Mouse (Mus musculus) C2C12 (cell line): ENCODE measurements at regions not wholly inside any gene's neighbourhood (a gene's known extent, or its start where the extent isn't known, plus 50 kb on each side); places are given as distances from the start of the nearest gene placed in this dataset.

Experiments used
- H3K27me3 ChIP-seq: one replicate; pipeline ENCODE4 v1.6.1; 2011; ENCODE audit not compliant: control insufficient read depth, insufficient read depth, insufficient read length
- H3K36me3 ChIP-seq: one replicate; pipeline ENCODE4 v1.6.1; 2011; ENCODE audit not compliant: control insufficient read depth, insufficient read depth
- H3K4me3 ChIP-seq: one replicate; pipeline ENCODE4 v1.5.1; 2011; ENCODE audit warnings: mild to moderate bottlenecking, control low read depth; ENCODE audit not compliant: poor library complexity, insufficient read depth, severe bottlenecking
- H3K79me2 ChIP-seq: one replicate; pipeline ENCODE4 v1.6.1; 2011; ENCODE audit not compliant: control insufficient read depth, insufficient read depth
- H3K79me3 ChIP-seq: one replicate; pipeline ENCODE4 v1.6.1; 2011; ENCODE audit warnings: low read depth, control low read depth
- H3ac ChIP-seq: one replicate; pipeline ENCODE3; 2011; ENCODE audit warnings: low read depth; ENCODE audit not compliant: control insufficient read depth, insufficient read length
- CEBPB ChIP-seq: IDR thresholded peaks from one replicate; pipeline ENCODE4 v1.6.1; 2011; ENCODE audit warnings: low read depth, mild to moderate bottlenecking, control low read depth, moderate library complexity
- CTCF ChIP-seq: IDR thresholded peaks from one replicate; pipeline ENCODE4 v1.5.1; 2011; ENCODE audit not compliant: control insufficient read depth, insufficient read depth, insufficient read length
- FOSL1 ChIP-seq: IDR thresholded peaks from one replicate; pipeline ENCODE4 v1.8.0; 2011; ENCODE audit warnings: mild to moderate bottlenecking, low read length; ENCODE audit not compliant: poor library complexity, insufficient read depth, severe bottlenecking
- MAX ChIP-seq: IDR thresholded peaks from one replicate; pipeline ENCODE4 v1.6.1; 2011; ENCODE audit warnings: mild to moderate bottlenecking, control low read depth
- MYOD1 ChIP-seq: IDR thresholded peaks from one replicate; pipeline ENCODE4 v1.6.1; 2011; ENCODE audit warnings: low read depth; ENCODE audit not compliant: control insufficient read depth, insufficient read length
- MYOG ChIP-seq: IDR thresholded peaks from one replicate; pipeline ENCODE4 v1.6.1; 2011; ENCODE audit not compliant: control insufficient read depth, insufficient read length; ENCODE audit errors: extremely low read depth
- USF1 ChIP-seq: IDR thresholded peaks from one replicate; pipeline ENCODE4 v1.6.1; 2011; ENCODE audit warnings: low read depth, mild to moderate bottlenecking, control low read depth, moderate library complexity

DNA sequence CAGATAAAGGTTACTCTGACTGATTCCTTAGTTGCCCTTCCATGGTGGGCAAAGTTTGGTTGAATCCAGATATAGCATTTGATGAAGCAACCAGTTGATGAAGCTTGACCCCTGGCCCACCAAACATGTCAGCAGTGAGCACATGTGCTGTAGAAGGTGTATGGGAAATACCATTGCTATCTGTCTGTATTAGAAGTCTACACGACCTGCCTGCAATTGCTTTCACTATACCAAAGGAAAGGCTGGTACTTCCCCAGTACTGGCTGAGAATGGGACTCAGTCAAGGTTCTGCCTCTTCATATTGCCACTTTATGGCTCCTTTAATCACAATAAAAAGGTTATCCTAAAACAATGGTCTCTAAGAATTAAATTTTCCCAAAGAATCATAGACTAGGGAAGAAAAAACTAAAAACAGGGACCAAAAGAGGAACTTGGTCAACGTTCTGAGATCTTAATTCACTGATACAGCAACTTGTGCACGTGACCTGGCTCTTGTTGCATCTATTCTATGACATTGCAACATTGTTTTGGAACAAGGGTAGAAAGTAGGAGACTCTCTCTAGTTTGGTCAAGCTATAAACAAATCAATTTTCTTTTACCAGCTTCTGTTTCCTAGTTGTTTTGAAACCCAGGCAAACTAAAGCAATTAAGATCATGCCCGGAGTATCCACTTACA is 284.0 kb downstream of the Rapgef2 start:
- Histone ChIP-seq H3K79me2 (no peaks in the 10 kb centered on the region), H3K27me3 (no peaks in the 10 kb centered on the region), H3K4me3 (no peak overlapping the region), H3K36me3 (no peaks in the 10 kb centered on the region), H3ac (no peak overlapping the region), H3K79me3 (no peaks in the 10 kb centered on the region)
- TF ChIP-seq MYOG (no peak), CEBPB (no peak), CTCF (no peak), MYOD1 (no peak), USF1 (no peak)

DNA sequence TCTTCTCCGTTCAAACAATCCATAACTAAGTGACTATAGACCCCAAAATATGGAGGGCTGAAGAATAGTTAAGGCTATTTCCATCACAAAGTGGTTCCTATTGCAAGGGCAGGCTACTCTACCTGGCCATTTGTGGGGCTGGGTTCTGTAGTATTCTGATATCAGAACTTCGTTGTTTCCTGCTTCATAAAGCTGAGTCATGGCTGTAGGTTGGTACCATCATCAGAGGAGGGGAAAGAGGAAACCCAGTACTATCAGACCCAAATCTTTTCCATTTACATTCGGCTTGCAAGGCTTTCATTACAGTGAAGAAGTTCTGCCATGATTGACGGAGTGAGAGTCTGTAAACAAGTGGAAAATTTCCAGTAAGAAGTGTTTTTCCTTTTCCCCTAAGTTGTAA is 284.6 kb downstream of the Rapgef2 start:
- Histone ChIP-seq H3K4me3 (no peak overlapping the region), H3ac (no peak overlapping the region), H3K36me3 (no peaks in the 10 kb centered on the region), H3K79me2 (no peaks in the 10 kb centered on the region), H3K79me3 (no peaks in the 10 kb centered on the region), H3K27me3 (no peaks in the 10 kb centered on the region)
- no peak for TF ChIP-seq USF1
- no peak for TF ChIP-seq MYOG
- no peak for TF ChIP-seq MAX
- TF ChIP-seq MYOD1: no peak
- no peak for TF ChIP-seq CTCF
- TF ChIP-seq FOSL1: no peak
- no peak for TF ChIP-seq CEBPB

DNA sequence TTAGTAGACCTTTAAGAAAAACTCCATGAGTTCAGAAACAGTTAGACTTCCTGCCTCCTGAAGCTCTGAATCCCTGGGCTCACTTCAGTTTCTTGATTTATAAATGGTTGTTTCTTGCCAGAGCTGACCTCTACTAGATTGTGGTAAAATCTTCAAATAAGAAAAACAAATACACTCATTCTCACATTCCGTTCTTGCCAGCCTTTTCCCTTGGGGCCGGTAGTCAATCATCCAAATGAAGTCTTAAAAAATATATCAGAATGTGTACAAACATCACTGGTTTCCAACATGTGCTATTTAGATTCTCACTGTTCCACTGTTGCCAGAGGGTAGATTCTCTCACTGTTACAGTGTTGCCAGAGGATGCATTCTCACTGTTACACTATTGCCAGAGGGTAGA is 286.0 kb downstream of the Rapgef2 start:
- no peaks in the 10 kb centered on the region for H3K79me3 ChIP-seq
- no peak overlapping the region for H3K4me3 ChIP-seq
- no peaks in the 10 kb centered on the region for H3K27me3 ChIP-seq
- H3ac ChIP-seq: no peak overlapping the region
- H3K79me2 ChIP-seq: no peaks in the 10 kb centered on the region
- H3K36me3 ChIP-seq: no peaks in the 10 kb centered on the region
- TF ChIP-seq MYOG: no peak
- no peak for TF ChIP-seq FOSL1
- TF ChIP-seq USF1: no peak
- TF ChIP-seq MYOD1: no peak
- no peak for TF ChIP-seq MAX
- TF ChIP-seq CEBPB: no peak
- TF ChIP-seq CTCF: no peak

DNA sequence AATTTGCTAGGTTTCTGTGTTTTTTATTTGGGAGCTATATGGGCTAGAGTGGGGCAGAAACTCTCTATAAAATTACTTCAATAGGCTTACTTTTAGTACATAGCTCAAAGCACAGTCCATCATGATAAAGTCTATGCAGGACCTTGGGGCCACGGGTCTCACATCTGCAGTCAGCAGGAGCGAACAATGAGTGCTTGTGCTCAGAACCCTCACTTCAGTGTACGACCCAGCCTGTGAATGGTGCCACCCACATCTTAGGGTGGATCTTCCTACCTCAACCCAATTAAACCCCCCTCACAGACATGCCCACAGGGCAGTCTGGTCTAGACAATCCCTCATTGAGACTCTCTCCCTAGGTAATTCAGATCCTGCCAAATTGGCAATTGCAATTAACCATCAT is 286.5 kb downstream of the Rapgef2 start:
- no peaks in the 10 kb centered on the region for H3K36me3 ChIP-seq
- no peak for TF ChIP-seq MAX
- no peak for TF ChIP-seq USF1
- no peak for TF ChIP-seq CTCF
- TF ChIP-seq MYOD1: no peak
- no peak for TF ChIP-seq FOSL1
- H3K79me2 ChIP-seq: no peaks in the 10 kb centered on the region
- H3K79me3 ChIP-seq: no peaks in the 10 kb centered on the region
- H3K27me3 ChIP-seq: no peaks in the 10 kb centered on the region
- H3K4me3 ChIP-seq: no peak overlapping the region
- no peak overlapping the region for H3ac ChIP-seq

DNA sequence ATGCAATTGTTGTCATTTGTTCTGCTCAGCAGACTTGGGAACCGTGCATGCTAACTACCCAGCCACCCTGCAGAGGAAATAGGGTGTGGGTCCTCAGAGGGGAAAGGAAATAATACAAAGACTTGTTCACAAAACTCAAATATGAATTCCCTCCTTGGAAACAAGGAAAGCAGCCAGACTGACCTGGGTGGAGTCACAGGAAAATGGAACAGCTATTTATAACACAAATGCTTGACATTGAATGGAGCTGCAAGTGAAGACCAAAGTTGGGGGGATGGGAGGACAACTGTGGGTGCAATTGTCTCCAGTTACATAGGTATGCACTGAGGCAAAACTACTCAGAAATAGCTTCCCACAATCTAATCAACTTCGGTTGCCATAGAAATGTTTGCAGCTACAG is 298.2 kb downstream of the Rapgef2 start:
- TF ChIP-seq FOSL1 (no peak), MYOD1 (no peak), CTCF (no peak), MAX (no peak), CEBPB (no peak), MYOG (no peak), USF1 (no peak)
- Histone ChIP-seq H3K79me2 (no peaks in the 10 kb centered on the region), H3K36me3 (no peaks in the 10 kb centered on the region), H3K4me3 (no peak overlapping the region), H3K27me3 (no peaks in the 10 kb centered on the region), H3ac (no peak overlapping the region), H3K79me3 (no peaks in the 10 kb centered on the region)

DNA sequence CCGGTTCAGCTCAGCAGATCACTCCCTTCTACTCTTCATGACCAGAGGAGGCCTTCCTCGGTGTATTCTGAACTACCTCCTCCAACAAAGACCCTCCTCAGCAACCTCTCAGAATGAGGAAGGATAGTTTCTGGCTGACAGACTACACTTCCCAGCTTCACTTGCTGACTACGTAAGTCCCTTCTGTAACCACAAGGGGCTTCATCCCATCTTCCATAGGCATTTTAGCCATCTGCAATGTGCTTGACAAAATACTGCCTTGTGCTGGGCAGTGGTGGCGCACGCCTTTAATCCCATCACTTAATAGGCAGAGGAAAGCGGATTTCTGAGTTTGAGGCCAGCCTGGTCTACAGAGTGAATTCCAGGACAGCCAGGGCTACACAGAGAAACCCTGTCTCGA is 299.6 kb downstream of the Rapgef2 start:
- TF ChIP-seq CTCF (no peak), FOSL1 (no peak), USF1 (no peak), CEBPB (no peak), MYOG (no peak), MYOD1 (no peak), MAX (no peak)
- H3K79me3 ChIP-seq: no peaks in the 10 kb centered on the region
- no peak overlapping the region for H3ac ChIP-seq
- no peaks in the 10 kb centered on the region for H3K27me3 ChIP-seq
- no peaks in the 10 kb centered on the region for H3K79me2 ChIP-seq
- H3K36me3 ChIP-seq: no peaks in the 10 kb centered on the region
- no peak overlapping the region for H3K4me3 ChIP-seq
